Mouse (Mus musculus) frontal cortex, postnatal 10 days (tissue): ENCODE data around the gene Eif4a1.

Experiments
- DNase-seq, 2 experiments: peaks; one replicate each; pipeline ENCODE4 v3.0.0; 2022; ENCODE audit warnings: low spot score in 2 of 2, mixed read lengths in 1 of 2

Eif4a1 gene

DNA sequence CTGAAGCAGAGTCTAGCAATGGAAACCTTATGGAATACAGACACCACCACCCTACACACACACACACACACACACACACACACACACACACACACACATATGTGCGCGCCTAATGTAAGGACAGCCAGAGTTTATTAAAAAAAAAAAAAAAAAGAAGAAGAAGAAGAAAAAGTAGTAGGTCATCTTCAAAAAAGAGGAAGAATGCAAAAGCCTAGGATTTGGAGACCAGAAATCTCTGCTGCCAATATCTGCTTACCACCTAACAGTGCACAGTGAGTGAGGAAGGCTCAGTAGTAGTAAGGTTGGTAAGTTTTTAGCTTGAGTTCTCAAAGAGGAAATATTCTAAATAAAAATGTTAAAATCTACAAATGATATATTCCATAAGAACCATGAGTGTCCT, 6.9 kb upstream of the Eif4a1 start:
- no peak for DNase-seq

DNA sequence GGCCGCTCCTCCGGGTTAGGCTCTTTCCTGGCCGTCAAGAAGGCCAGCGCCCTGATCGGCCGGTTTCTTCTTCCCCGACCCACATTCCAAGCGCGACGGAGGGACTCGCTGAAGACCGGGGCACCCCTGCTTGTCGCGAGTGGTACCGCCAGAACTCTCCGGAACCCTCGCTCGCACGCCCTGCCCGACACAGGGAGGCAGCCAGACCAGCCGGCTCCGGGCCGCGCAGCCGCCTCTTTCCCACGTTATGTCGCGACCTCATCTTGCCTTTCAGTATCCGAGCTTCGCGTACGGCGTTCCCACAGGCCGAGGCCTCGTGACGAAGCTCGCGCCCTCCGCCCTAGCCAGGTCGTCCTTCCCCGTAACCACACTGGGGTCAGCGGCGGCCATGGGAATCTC, 498 bp downstream of the Eif4a1 start:
- DNase-seq = peak; percentile 55 to 61

DNA sequence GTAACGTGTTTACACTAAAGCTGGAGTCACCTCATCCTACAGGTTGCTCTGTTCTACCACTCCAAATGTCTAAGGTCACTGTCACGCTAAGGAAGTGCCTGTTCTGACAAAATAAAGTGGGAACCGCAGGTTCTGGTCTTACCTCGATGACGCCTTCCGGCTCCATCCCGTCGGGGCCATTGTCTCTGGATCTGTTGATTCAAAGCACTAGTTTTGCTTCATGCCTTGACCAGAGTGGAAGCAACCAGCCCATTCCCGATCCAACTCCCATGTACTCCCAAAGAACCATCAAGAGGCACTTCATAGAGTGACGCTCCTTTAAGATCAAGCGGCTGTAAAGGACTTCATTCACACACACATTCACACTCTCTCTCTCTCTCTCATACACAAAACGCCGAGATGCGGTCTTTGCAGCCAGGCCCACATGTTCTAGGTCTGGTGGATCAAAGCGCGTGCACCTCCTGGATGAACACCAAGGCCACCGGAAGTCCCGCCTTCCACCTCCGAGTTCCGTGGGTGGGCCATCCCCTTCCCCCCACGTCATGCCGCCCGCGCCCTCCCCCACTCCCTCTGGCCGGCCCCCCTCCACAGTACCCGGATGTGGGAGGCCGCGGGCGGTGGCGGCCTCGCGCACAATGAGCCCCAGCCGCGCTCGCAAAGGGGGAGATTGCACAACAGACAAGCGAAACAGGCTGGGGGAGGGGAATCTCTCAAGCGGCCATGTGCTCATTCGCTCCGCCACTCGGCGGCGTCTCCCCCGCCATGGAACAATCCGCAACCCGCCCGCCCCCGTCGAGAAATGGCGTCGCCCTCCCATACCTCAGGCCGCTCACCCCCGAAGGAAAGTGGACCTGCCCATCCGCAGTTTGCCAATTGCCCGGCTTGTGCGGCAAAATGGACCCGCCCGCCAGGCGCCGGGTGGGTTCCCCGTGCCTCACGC, 1.2 kb downstream of the Eif4a1 start:
- DNase-seq = peak; percentile 91 to 92

DNA sequence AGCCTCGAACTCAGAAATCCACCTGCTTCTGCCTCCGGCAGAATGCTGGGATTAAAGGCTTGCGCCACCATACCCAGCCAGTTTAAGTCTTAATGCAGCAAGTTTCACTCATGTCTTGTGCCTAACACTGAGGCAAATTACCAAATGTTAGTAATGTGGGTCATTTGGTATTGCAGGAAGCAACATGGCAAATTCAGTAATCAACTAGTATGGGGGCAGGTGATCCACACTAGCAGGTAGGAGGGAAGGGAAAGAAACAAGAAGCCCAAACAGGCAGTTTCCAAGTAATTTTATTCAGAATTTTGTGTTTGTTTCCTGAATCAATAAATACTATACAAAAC, 5.6 kb downstream of the Eif4a1 start:
- DNase-seq = no peak

DNA sequence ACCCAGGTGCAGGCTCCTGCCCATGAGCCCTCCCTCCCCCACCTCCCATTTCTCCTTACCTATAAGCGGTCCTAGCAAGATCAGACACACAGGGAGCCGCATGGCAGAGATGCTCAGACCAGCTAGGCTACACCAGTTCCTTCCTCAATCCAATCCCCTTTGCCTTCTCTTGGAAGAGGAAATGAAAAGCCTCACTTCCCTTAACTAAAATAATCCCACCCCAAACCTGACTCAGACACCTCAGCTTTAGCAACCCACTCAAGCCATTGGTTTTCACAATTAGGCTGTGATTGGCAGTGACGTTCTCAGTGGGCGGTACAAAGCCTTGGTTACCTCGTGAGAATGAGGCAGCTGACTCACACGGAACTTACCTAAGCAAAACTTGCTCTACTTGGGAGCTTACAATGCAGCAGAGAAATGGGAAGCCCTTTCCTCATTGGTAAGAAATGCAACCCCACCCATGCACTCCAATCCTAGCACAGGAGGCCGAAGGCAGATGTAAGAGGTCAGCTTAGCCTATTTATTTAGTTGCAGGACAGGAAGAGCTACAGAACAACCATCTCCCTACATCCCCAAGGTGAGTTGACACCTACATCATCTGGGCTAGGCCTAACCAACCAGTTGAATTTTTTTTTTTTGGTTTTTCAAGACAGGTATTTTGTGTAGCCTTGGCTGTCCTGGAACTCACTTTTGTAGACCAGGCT, 6.1 kb downstream of the Eif4a1 start, which contains the start of gene Cd68:
Gene Cd68 (minus strand): TSS at position 193 of the 704 bp plus-strand sequence.
- peak in 1 of 2 experiments; percentile 74 for DNase-seq

DNA sequence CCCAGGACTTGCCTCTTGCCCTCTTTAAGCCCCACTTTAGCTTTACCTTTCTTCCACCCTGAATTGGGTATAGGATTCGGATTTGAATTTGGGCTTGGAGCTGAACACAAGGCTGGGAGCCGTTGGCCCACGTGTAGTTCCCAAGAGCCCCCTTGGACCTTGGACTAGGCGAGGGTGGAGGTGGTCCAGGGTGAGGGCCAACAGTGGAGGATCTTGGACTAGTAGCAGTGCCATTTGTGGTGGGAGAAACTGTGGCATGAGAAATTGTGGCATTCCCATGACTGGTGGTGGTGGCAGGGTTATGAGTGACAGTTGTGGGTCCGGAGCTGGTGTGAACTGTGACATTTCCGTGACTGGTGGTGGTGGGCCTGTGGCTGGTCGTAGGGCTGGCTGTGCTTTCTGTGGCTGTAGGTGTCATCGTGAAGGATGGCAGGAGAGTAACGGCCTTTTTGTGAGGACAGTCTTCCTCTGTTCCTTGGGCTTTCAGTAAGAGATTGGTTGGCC, 6.7 kb downstream of the Eif4a1 start:
- DNase-seq = no peak

DNA sequence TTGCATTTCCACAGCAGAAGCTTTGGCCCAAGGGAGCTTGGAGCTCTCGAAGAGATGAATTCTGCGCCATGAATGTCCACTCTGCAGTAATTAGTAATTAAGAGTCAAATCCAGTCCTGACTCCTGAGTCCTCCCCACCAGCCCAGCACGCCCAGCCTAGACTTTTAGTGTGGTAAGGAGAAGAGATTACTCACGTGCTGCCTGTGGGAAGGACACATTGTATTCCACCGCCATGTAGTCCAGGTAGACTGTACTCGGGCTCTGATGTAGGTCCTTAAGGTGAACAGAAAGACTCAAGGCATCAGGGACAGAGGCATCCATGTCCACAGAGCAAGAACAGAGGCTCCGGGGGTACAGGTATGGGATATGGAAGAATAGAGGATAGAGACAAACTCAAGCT, 7.4 kb downstream of the Eif4a1 start:
- no peak for DNase-seq

DNA sequence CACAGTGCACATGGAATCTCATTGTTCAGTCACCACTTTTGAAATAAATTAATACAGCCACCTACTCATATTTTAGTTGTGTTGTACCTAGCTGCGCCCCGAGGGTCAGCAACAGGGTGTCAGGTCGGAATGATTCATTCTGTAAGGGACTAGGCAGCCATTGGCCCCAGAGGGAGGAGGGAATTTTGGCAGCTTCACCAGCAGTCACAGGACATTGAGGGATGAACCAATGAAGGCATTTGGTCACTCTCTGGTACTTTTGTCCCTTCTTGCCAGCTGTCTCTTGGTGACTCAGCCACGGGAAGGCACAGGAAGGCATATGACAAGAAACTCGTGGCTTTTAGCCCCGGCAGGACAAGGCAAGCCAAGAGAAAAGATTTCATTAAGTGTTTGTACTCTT, 8.4 kb downstream of the Eif4a1 start:
- no peak for DNase-seq

DNA sequence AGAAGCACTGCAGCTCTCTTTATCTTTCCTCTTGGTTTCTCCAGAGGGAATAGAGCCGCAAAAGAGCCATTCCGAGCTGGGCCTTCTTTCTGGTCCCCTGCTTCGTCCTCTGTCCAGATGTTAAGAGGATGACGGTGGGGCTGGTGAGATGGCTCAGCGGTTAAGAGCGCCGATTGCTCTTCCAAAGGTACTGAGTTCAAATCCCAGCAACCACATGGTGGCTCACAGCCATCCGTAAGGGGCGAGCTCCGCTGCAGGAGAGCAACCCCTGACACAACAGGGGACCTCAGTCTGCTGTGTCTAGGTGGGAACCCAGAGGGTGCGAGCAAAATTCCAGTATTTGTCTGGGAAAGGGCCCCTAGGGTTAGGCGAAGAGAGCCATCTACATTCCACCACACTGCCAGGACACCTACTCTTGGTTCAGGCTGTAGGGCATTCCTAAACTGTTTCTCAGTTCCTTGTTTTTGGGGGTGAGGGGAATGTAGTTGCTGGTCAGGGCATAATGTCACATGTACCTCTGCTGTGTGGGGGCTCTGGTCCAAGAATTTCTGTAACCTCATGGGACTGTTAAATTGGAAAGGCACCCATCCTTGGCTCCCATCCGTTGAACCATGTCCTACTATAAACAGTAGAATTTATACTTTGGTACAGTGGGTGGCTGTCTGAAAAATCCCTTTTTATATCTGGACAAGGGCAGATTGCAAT, 9.1 kb downstream of the Eif4a1 start:
- DNase-seq = no peak

DNA sequence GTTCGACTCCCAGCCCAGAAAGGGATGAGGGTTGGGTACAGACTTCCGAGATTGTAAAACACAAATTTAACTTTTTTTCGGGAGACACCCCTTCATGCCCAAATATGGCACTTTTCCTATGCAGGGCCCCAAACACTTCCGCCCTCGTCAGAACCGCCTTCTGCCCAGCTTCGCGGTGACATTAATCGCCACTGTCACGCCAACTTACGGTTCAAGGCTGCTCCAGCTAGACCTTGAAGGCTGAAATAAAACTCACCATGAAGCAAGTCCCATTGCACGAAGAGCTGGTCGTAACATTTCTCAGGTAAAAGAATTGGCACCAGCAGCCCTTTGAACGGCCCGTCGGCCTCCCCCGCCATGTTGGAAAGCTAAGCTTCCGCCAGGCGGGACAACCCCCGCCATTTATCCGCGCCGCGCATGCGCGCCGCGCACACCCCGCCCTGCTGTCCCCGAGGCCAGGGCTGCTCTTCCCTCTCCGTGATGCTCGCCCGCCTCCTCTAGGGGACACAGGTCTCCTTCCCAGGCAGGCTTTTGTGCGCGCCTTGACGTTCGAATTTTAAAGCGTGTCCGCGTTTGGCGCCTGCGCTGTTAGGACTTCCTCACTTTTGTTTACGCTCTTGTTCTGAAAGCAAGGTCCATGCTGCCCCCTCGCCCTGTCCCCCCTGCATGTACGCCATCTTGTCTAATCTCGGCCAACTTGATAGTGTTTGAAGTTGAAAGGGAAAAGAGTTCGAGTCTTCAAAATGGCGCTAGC, 9.8 kb downstream of the Eif4a1 start, which contains the start of gene Mpdu1:
Gene Mpdu1 (minus strand): TSS at position 430 of the 754 bp plus-strand sequence.
- DNase-seq = peak; percentile 94

DNA sequence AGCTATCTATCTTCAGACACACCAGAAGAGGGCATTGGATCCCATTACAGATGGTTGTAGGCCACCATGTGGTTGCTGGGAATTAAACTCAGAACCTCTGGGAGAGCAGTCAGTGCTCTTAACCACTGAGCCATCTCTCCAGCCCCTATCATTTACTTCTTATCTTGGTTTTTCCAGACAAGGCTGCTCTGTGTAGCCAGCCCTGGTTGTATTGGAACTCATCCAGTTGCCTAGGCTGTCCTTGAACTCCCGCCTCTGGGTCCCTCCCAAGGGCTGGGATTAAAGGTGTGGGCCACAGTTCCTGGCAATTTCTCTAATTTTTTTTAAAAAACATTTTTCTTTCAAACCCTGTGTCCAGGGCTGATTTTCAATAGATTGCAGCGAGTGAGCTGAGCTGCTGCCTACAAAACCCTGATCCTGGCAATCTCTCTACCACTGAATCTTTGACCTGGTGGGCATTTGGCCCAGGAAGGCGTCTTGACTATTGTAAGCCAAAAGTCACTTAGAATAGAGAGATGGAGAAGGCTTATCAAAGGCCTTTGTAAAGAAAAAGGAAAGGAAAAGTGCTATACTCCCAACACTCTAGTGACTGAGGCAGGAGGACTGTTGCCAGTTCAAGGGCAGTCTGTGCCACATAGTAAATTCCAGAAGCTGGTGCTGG, 10.9 kb downstream of the Eif4a1 start:
- no peak for DNase-seq

DNA sequence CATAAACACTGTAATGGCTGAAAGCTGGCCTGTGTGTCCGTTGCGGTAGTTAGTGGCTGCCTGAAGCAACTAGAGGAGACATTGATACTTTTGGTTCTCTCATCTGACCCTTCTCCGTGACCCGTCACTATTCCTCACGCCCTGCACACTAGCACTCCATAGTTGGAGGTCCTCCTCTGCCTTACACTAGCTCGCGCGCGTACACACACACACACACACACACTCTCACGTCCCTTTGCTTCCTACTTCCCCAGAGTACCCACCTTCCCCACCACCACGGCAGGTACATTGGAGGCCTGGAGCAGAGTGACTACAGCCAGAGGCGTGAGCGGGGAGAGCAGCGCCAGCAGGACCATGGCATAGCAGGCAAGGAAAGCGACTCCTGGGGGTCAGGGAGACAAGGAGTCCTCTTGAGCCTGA, 14.8 kb downstream of the Eif4a1 start:
- DNase-seq = no peak

DNA sequence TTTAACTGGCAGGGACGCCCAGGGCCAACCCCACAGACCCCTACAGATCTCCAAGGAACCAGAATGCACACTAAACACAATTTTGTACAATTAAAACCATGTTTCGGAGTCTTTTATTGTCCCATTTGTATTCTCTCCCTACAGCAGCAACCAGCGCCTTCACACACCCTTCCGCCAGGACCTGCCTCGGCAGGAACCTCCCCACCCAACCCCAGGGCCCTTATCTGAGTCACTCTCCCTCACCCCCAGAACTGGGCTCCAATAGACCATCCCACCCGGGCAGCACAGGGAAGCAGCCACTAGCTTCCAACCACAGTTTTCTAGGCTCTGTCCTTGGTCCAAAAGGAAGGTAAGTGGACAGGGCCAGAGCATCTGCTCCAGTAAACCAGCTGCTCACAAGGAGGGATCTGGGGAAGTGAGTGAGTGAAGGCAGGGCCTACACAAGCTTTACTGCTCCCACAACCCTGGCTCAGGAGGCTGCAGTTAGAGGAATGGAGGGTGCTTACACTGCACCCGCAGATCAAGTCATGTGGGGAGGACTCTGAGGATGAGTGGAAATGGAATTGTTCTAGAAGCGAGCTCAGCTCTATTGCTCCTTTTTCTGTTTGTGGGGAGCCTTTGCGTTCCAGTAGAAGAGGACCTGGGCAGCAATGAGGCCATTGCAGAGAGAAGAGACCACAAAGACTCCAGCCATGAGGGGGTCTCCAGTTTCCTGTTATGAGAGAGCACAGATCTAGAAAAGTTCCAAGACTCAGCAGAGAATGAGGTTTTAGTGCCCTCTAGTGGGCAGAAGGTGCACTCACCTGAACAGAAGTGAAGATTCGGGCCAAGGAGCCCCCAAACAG, 15.4 kb downstream of the Eif4a1 start:
- no peak for DNase-seq

DNA sequence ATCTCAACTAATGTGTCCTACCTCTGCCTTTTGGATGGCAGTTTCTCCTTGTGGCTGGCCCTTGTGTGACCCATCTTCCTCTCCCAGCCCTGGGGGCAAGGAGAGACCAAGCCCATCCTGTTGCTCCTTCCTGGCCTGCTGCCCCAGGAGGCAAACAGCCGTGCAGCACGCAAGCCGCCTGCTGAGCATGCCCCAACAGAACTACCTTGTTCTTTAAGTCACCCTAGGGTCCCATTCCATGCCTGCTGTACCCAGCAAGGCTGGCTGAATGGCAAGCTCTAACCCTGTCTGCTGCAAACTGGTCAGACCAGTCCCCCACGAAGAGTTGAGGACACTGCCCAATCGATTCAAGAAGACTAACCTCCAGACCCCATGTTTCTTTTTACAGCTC, 16.2 kb downstream of the Eif4a1 start:
- DNase-seq = no peak

DNA sequence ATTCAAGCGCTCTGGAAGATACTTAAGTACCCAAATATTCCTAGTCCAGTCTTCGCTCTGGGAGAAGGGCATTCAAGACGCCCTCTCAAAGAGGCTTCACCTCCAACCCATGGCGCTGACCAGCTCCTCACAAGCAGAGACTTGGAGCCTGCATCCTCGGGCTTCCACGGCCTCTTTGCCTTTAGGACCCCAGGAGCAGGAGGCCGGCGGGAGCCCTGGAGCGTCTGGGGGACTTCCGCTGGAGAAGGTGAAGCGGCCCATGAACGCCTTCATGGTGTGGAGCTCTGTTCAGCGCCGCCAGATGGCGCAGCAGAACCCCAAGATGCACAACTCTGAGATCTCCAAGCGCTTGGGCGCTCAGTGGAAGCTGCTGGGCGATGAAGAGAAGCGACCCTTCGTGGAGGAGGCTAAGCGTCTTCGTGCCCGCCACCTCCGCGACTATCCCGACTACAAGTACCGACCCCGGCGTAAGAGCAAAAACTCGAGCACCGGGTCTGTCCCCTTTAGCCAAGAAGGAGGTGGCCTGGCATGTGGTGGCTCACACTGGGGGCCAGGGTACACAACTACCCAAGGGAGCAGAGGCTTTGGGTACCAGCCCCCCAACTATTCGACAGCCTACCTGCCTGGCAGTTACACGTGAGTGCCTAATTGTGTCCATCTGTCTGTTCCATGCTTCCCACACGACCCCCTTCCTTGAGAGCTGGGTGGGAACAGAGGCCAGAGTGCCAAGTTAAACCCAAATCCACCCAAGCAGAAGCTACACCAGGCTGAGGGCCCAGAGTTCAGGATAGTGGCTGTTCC, 16.8 kb downstream of the Eif4a1 start, which contains the start of gene Sox15:
Gene Sox15 (plus strand): TSS at position 51 of the 801 bp plus-strand sequence.
- DNase-seq = peak; percentile 48 to 68

DNA sequence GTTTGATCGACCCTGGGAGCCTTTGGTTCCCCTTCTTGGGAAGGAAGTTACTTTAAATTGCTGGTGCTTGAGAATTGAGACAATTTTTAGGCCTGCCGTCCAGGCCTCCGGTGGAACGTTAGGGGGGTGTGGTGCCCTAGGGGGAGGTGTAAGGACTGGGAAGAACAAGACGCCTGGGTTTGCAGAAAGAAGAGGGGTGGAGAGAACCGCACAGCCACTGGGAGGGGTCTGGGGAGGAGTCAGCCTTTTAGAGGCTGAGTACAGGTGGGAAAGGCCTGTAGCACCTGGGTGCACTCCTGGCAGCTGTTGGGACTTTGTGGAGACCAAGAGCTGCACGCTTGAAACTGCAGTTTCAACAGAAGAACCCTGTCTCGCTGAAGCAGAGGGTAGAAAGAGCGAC, 17.5 kb downstream of the Eif4a1 start:
- no peak for DNase-seq

DNA sequence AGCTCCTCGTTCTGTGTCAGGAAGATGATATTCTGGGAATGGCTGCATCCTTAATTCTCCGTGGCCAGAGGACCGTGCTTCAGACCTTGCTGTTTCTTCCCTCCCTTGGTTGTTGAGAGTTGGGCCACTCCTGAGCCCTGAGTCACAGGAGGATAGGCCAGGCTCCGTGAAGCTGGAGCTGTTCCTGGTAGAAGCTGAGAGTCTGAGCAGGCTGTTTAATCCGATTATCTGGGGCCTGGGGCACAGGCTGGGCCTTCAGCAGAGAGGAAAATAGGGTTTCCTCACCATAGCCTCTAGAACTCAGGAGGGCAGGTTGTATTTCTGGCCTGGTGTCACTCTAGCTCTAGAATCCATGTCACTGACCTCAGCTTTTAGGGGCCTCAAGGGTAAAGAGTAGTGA, 18.8 kb downstream of the Eif4a1 start:
- DNase-seq = no peak

DNA sequence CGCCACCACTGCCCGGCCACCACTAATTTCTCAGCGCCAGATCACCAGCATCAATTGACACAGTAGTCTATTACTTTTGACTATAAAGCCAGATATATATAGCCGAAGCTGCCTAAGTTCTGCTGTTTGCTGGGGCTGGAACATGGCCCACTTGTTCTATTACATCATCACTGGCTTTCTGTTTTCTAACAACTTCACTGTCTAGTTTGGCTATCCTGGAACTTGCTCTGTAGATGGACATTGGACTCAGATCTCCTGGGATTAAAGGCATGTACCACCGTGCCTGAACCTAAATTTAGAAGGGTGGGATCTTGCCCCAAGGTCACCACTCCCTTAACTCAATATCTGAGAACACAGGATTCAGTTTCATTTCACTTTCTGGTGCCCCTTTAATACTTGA, 26.4 kb downstream of the Eif4a1 start:
- no peak for DNase-seq

DNA sequence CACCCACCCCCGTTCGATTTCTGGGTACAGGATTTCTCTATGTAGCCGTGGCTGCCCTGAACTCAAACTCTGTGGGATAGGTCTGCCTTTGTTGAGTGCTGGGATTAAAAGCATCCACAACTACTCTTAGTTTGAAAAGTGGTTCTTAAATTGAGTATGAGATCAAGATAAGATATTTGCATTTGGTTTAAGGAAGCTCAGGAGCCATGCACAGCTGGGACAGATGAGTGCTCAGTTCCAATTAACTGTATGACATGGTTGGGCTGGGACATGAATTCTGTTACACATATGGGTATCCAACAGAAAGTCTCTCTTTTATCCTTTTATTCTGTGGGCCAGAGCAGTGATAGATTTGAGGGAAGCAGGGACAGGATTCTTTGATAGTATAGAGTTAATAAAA, 36.8 kb downstream of the Eif4a1 start:
- DNase-seq = no peak
